Mouse (Mus musculus) heart, adult 11 months (tissue): ENCODE data around the gene R3hcc1l.

Experiments used
- DNase-seq: peaks from one replicate; pipeline ENCODE4 v3.0.0; 2022

R3hcc1l gene

GRCm38 (mm10) chr19:42558701-42559100 lies 40.1 kb downstream of the R3hcc1l start:
- no peak for DNase-seq

GRCm38 (mm10) chr19:42561991-42562390 lies 43.4 kb downstream of the R3hcc1l start:
- peak; percentile 85 for DNase-seq

- no peak for DNase-seq
Measured at GRCm38 (mm10) chr19:42562981-42563380, 44.4 kb downstream of the R3hcc1l start.

- DNase-seq = peak; percentile 94
Measured at GRCm38 (mm10) chr19:42563726-42564270, 45.2 kb downstream of the R3hcc1l start.

- DNase-seq = peak; percentile 95
Measured at GRCm38 (mm10) chr19:42566283-42567019, 47.9 kb downstream of the R3hcc1l start.

- no peak for DNase-seq
Measured at GRCm38 (mm10) chr19:42567020-42567419, 48.5 kb downstream of the R3hcc1l start.

GRCm38 (mm10) chr19:42569076-42569475 lies 50.5 kb downstream of the R3hcc1l start:
- DNase-seq = no peak

GRCm38 (mm10) chr19:42571291-42571690 lies 52.7 kb downstream of the R3hcc1l start:
- DNase-seq = no peak

GRCm38 (mm10) chr19:42575317-42575716 lies 56.8 kb downstream of the R3hcc1l start:
- DNase-seq = no peak

GRCm38 (mm10) chr19:42576856-42577255 lies 58.3 kb downstream of the R3hcc1l start:
- DNase-seq = no peak

- DNase-seq = no peak
Measured at GRCm38 (mm10) chr19:42578631-42579030, 60.1 kb downstream of the R3hcc1l start.

- DNase-seq = peak; percentile 88
Measured at GRCm38 (mm10) chr19:42580701-42581100, 62.1 kb downstream of the R3hcc1l start.

GRCm38 (mm10) chr19:42582811-42583370 lies 64.3 kb downstream of the R3hcc1l start:
- no peak for DNase-seq

- DNase-seq = no peak
Measured at GRCm38 (mm10) chr19:42583677-42584076, 65.1 kb downstream of the R3hcc1l start.

GRCm38 (mm10) chr19:42584188-42584587 lies 65.6 kb downstream of the R3hcc1l start:
- no peak for DNase-seq

GRCm38 (mm10) chr19:42587704-42588103 lies 69.1 kb downstream of the R3hcc1l start:
- no peak for DNase-seq

- no peak for DNase-seq
Measured at GRCm38 (mm10) chr19:42589246-42589645, 70.7 kb downstream of the R3hcc1l start.

GRCm38 (mm10) chr19:42591534-42591933 lies 73.0 kb downstream of the R3hcc1l start:
- peak; percentile 43 for DNase-seq

- DNase-seq = peak; percentile 83
Measured at GRCm38 (mm10) chr19:42593456-42593855, 74.9 kb downstream of the R3hcc1l start.

- DNase-seq = peak; percentile 82
Measured at GRCm38 (mm10) chr19:42595066-42595465, 76.5 kb downstream of the R3hcc1l start.

- peak; percentile 73 for DNase-seq
Measured at GRCm38 (mm10) chr19:42597286-42597685, 78.7 kb downstream of the R3hcc1l start.

- peak; percentile 85 for DNase-seq
Measured at GRCm38 (mm10) chr19:42597896-42598295, 79.3 kb downstream of the R3hcc1l start.

GRCm38 (mm10) chr19:42599891-42600290 lies 81.3 kb downstream of the R3hcc1l start:
- DNase-seq = peak; percentile 85

- peak; percentile 54 for DNase-seq
Measured at GRCm38 (mm10) chr19:42600591-42600990, 82.0 kb downstream of the R3hcc1l start.
